Mouse (Mus musculus): ENCODE measurements around the gene Smg6. TPM values are rescaled to one million over a fixed set of nuclear protein-coding genes. Genes with fewer than 3 reads are reported as not detected.

The Smg6 gene
- polyA plus RNA-seq (2014; fragmentation: Nextera tagmentation; extraction: Ambion mirVana) = 12.9 and 13.7 TPM in 2 replicates

GRCm38 (mm10) chr11:74925577-74926387 is at the start of gene Smg6, which contains the start of gene Srr:
Gene Smg6 (plus strand): TSS chr11:74925823.
Gene Srr (minus strand): TSS chr11:74925948.
- DNase-seq (ENCODE audit: low spot score) = peak; percentile 98
- Histone ChIP-seq H3K27ac (ENCODE audit: low read depth, low read length) (peak within 1 kb of the TSS; percentile 98), H3K27me3 (replicated peaks; ENCODE audit: control insufficient read depth, insufficient read depth, low read length) (no peaks in the 10 kb centered on the region), H3K4me3 (ENCODE audit: low read depth, low read length) (peak within 1 kb of the TSS; percentile 87), H3K4me1 (ENCODE audit: control insufficient read depth, insufficient read depth, low read length) (peaks cover 13% of the 10 kb centered on the region), H3K9ac (ENCODE audit: low read length) (peak within 1 kb of the TSS; percentile 90), H3K4me2 (ENCODE audit: low read length) (peak within 1 kb of the TSS; percentile 73), H3K9me3 (replicated peaks; ENCODE audit: control insufficient read depth, low read length) (no peaks in the 10 kb centered on the region), H3K36me3 (ENCODE audit: control insufficient read depth, insufficient read depth, low read length) (peaks cover 13% of the 10 kb centered on the region; the same call in 1 of the 2 replicates)
- ATAC-seq = peak; percentile 96
- under 1% methylated on average over 86 of the region's 88 CpGs for WGBS

- peak; percentile 94 for ATAC-seq
- H3K36me3 ChIP-seq (ENCODE audit: control insufficient read depth, insufficient read depth, low read length) = no peaks in the 10 kb centered on the region
- H3K4me2 ChIP-seq (ENCODE audit: low read length) = peak overlapping the region; percentile 37
- no peaks in the 10 kb centered on the region for H3K9me3 ChIP-seq (replicated peaks; ENCODE audit: control insufficient read depth, low read length)
- no peaks in the 10 kb centered on the region for H3K27me3 ChIP-seq (replicated peaks; ENCODE audit: control insufficient read depth, insufficient read depth, low read length)
- DNase-seq (ENCODE audit: low spot score) = peak; percentile 90
- H3K27ac ChIP-seq (ENCODE audit: low read depth, low read length) = peak overlapping the region; percentile 70
- H3K4me1 ChIP-seq (ENCODE audit: control insufficient read depth, insufficient read depth, low read length) = peaks cover 14% of the 10 kb centered on the region
- peak overlapping the region; percentile 2; the same call in 1 of the 2 replicates for H3K4me3 ChIP-seq (ENCODE audit: low read depth, low read length)
- WGBS = 1% methylated on average over 9 of the region's 9 CpGs
- peak overlapping the region; percentile 29; the same call in 1 of the 2 replicates for H3K9ac ChIP-seq (ENCODE audit: low read length)
These were observed 48.8 kb upstream of the Smg6 start for GRCm38 (mm10) chr11:74876801-74877200.

GRCm38 (mm10) chr11:74880999-74881398 is 44.6 kb upstream of the Smg6 start:
- Histone ChIP-seq H3K4me1 (ENCODE audit: control insufficient read depth, insufficient read depth, low read length) (peaks cover 14% of the 10 kb centered on the region), H3K9me3 (replicated peaks; ENCODE audit: control insufficient read depth, low read length) (no peaks in the 10 kb centered on the region), H3K9ac (ENCODE audit: low read length) (no peak overlapping the region), H3K4me2 (ENCODE audit: low read length) (no peak overlapping the region), H3K27ac (ENCODE audit: low read depth, low read length) (no peak overlapping the region), H3K36me3 (ENCODE audit: control insufficient read depth, insufficient read depth, low read length) (no peaks in the 10 kb centered on the region), H3K4me3 (ENCODE audit: low read depth, low read length) (no peak overlapping the region), H3K27me3 (replicated peaks; ENCODE audit: control insufficient read depth, insufficient read depth, low read length) (no peaks in the 10 kb centered on the region)
- no peak for DNase-seq (ENCODE audit: low spot score)
- no peak for ATAC-seq
- 91% methylated on average over 9 of the region's 9 CpGs for WGBS

GRCm38 (mm10) chr11:74881979-74882378 is 43.6 kb upstream of the Smg6 start:
- H3K27ac ChIP-seq (ENCODE audit: low read depth, low read length) = peak overlapping the region; percentile 24; the same call in 1 of the 2 replicates
- H3K4me3 ChIP-seq (ENCODE audit: low read depth, low read length) = no peak overlapping the region
- peak overlapping the region; percentile 40; the same call in 1 of the 2 replicates for H3K9ac ChIP-seq (ENCODE audit: low read length)
- WGBS = 57% methylated on average over 14 of the region's 14 CpGs
- no peaks in the 10 kb centered on the region for H3K27me3 ChIP-seq (replicated peaks; ENCODE audit: control insufficient read depth, insufficient read depth, low read length)
- no peak overlapping the region for H3K4me2 ChIP-seq (ENCODE audit: low read length)
- H3K4me1 ChIP-seq (ENCODE audit: control insufficient read depth, insufficient read depth, low read length) = peaks cover 5% of the 10 kb centered on the region
- ATAC-seq = no peak
- peak; percentile 19 for DNase-seq (ENCODE audit: low spot score)
- H3K9me3 ChIP-seq (replicated peaks; ENCODE audit: control insufficient read depth, low read length) = no peaks in the 10 kb centered on the region
- H3K36me3 ChIP-seq (ENCODE audit: control insufficient read depth, insufficient read depth, low read length) = no peaks in the 10 kb centered on the region

GRCm38 (mm10) chr11:74883098-74883497 is 42.5 kb upstream of the Smg6 start:
- no peak overlapping the region for H3K27ac ChIP-seq (ENCODE audit: low read depth, low read length)
- H3K9me3 ChIP-seq (replicated peaks; ENCODE audit: control insufficient read depth, low read length) = no peaks in the 10 kb centered on the region
- H3K4me2 ChIP-seq (ENCODE audit: low read length) = no peak overlapping the region
- H3K27me3 ChIP-seq (replicated peaks; ENCODE audit: control insufficient read depth, insufficient read depth, low read length) = no peaks in the 10 kb centered on the region
- H3K4me1 ChIP-seq (ENCODE audit: control insufficient read depth, insufficient read depth, low read length) = no peaks in the 10 kb centered on the region
- no peak overlapping the region for H3K4me3 ChIP-seq (ENCODE audit: low read depth, low read length)
- ATAC-seq (no peak), DNase-seq (ENCODE audit: low spot score) (peak; percentile 41)
- 92% methylated on average over 10 of the region's 10 CpGs for WGBS
- H3K36me3 ChIP-seq (ENCODE audit: control insufficient read depth, insufficient read depth, low read length) = no peaks in the 10 kb centered on the region
- no peak overlapping the region for H3K9ac ChIP-seq (ENCODE audit: low read length)

- Histone ChIP-seq H3K27me3 (replicated peaks; ENCODE audit: control insufficient read depth, insufficient read depth, low read length) (no peaks in the 10 kb centered on the region), H3K4me2 (ENCODE audit: low read length) (no peak overlapping the region), H3K9me3 (replicated peaks; ENCODE audit: control insufficient read depth, low read length) (no peaks in the 10 kb centered on the region), H3K36me3 (ENCODE audit: control insufficient read depth, insufficient read depth, low read length) (peaks cover 3% of the 10 kb centered on the region; the same call in 1 of the 2 replicates), H3K27ac (ENCODE audit: low read depth, low read length) (no peak overlapping the region), H3K4me1 (ENCODE audit: control insufficient read depth, insufficient read depth, low read length) (peaks cover 3% of the 10 kb centered on the region; the same call in 1 of the 2 replicates), H3K4me3 (ENCODE audit: low read depth, low read length) (no peak overlapping the region), H3K9ac (ENCODE audit: low read length) (no peak overlapping the region)
- DNase-seq (ENCODE audit: low spot score) (no peak), ATAC-seq (no peak)
- 84% methylated on average over 4 of the region's 4 CpGs for WGBS
These were observed 31.0 kb upstream of the Smg6 start for GRCm38 (mm10) chr11:74894619-74895018.

GRCm38 (mm10) chr11:74895980-74896900 is 29.4 kb upstream of the Smg6 start:
- peak; percentile 57 for ATAC-seq
- Histone ChIP-seq H3K9me3 (replicated peaks; ENCODE audit: control insufficient read depth, low read length) (no peaks in the 10 kb centered on the region), H3K27ac (ENCODE audit: low read depth, low read length) (peak overlapping the region; percentile 84), H3K4me2 (ENCODE audit: low read length) (peak overlapping the region; percentile 77), H3K4me3 (ENCODE audit: low read depth, low read length) (peak overlapping the region; percentile 83), H3K9ac (ENCODE audit: low read length) (peak overlapping the region; percentile 78), H3K27me3 (replicated peaks; ENCODE audit: control insufficient read depth, insufficient read depth, low read length) (no peaks in the 10 kb centered on the region), H3K4me1 (ENCODE audit: control insufficient read depth, insufficient read depth, low read length) (peaks cover 3% of the 10 kb centered on the region; the same call in 1 of the 2 replicates), H3K36me3 (ENCODE audit: control insufficient read depth, insufficient read depth, low read length) (peaks cover 19% of the 10 kb centered on the region)
- WGBS = 1% methylated on average over 41 of the region's 55 CpGs
- DNase-seq (ENCODE audit: low spot score) = peak; percentile 60

- WGBS = 1% methylated on average over 68 of the region's 74 CpGs
- no peaks in the 10 kb centered on the region for H3K27me3 ChIP-seq (replicated peaks; ENCODE audit: control insufficient read depth, insufficient read depth, low read length)
- ATAC-seq = peak; percentile 75
- no peaks in the 10 kb centered on the region for H3K9me3 ChIP-seq (replicated peaks; ENCODE audit: control insufficient read depth, low read length)
- peaks cover 28% of the 10 kb centered on the region for H3K36me3 ChIP-seq (ENCODE audit: control insufficient read depth, insufficient read depth, low read length)
- peak; percentile 63 for DNase-seq (ENCODE audit: low spot score)
- H3K4me1 ChIP-seq (ENCODE audit: control insufficient read depth, insufficient read depth, low read length) = peaks cover 3% of the 10 kb centered on the region; the same call in 1 of the 2 replicates
- H3K9ac ChIP-seq (ENCODE audit: low read length) = peak within 1 kb of the TSS; percentile 78
- peak within 1 kb of the TSS; percentile 77 for H3K4me2 ChIP-seq (ENCODE audit: low read length)
- peak within 1 kb of the TSS; percentile 84 for H3K27ac ChIP-seq (ENCODE audit: low read depth, low read length)
- H3K4me3 ChIP-seq (ENCODE audit: low read depth, low read length) = peak within 1 kb of the TSS; percentile 83
These were observed 28.5 kb upstream of the Smg6 start, which contains the start of gene Sgsm2 for GRCm38 (mm10) chr11:74896901-74897677. Gene Sgsm2 (minus strand): TSS chr11:74897060.

Measured in forebrain, embryonic 14.5 days (tissue).